17 mouse cellular contexts compared by ENCODE assay signal in genomic region chr3:4835645-4836044, GRCm38 (mm10).
"Had no signal": no experiment of that assay in that cellular context is flagged by ENCODE, and none has a peak within 500 bp of the region (broad histone marks: within the 10 kb centered on the region; RNA-seq: fewer than 3 reads in every experiment).

No protein-coding gene starts in this region.

- H3K4me2 ChIP-seq: intestine, embryonic 15.5 days; liver, embryonic 13.5 days; midbrain, embryonic 12.5 days; midbrain, embryonic 15.5 days; neural tube, embryonic 12.5 days; neural tube, embryonic 15.5 days had no signal

- H3K4me3 ChIP-seq: intestine, embryonic 15.5 days; liver, embryonic 13.5 days; midbrain, embryonic 12.5 days; midbrain, embryonic 15.5 days; neural tube, embryonic 12.5 days; neural tube, embryonic 15.5 days had no signal

- H3K4me1 ChIP-seq: intestine, embryonic 15.5 days; liver, embryonic 13.5 days; midbrain, embryonic 12.5 days; midbrain, embryonic 15.5 days; neural tube, embryonic 12.5 days; neural tube, embryonic 15.5 days had no signal

- H3K27ac ChIP-seq: intestine, embryonic 15.5 days; liver, embryonic 13.5 days; midbrain, embryonic 12.5 days; midbrain, embryonic 15.5 days; neural tube, embryonic 12.5 days; neural tube, embryonic 15.5 days; stomach, postnatal 0 days had no signal

- H3K9me3 ChIP-seq: intestine, embryonic 15.5 days; liver, embryonic 13.5 days; midbrain, embryonic 12.5 days; midbrain, embryonic 15.5 days; neural tube, embryonic 12.5 days; neural tube, embryonic 15.5 days had no signal

- ATAC-seq: hindbrain, embryonic 16.5 days; intestine, embryonic 15.5 days; midbrain, embryonic 15.5 days had no signal

- DNase-seq: liver, embryonic 13.5 days; lung, adult 2 months; lung, postnatal 14 days; lung, postnatal 4 days; right cerebral cortex, adult 18-20 months; right cerebral cortex, postnatal 14 days; right cerebral cortex, postnatal 4 days; thymus, adult 2 months; thymus, postnatal 14 days; thymus, postnatal 4 days had no signal

- H3K9ac ChIP-seq: intestine, embryonic 15.5 days; liver, embryonic 13.5 days; midbrain, embryonic 12.5 days; midbrain, embryonic 15.5 days; neural tube, embryonic 12.5 days; neural tube, embryonic 15.5 days had no signal

- H3K27me3 ChIP-seq: intestine, embryonic 15.5 days; liver, embryonic 13.5 days; midbrain, embryonic 12.5 days; midbrain, embryonic 15.5 days; neural tube, embryonic 12.5 days; neural tube, embryonic 15.5 days had no signal

- H3K36me3 ChIP-seq: intestine, embryonic 15.5 days; liver, embryonic 13.5 days; midbrain, embryonic 12.5 days; midbrain, embryonic 15.5 days; neural tube, embryonic 12.5 days; neural tube, embryonic 15.5 days had no signal
